Mouse (Mus musculus): ENCODE measurements at regions not wholly inside any gene's neighbourhood (a gene's known extent, or its start where the extent isn't known, plus 50 kb on each side); places are given as distances from the start of the nearest gene placed in this dataset.
"Not testable (repeated sequence)": the region's sequence is repeated elsewhere in the genome, so short reads cannot be mapped to it uniquely, and the experiment has no call there.

- DNase-seq (ENCODE audit: low spot score), result no peak
- H3K27me3 ChIP-seq (replicated peaks; ENCODE audit: low read depth, poor library complexity, severe bottlenecking), result no peaks in the 10 kb centered on the region
Measured at GRCm38 (mm10) chr12:92915776-92916175, 1066.8 kb upstream of the Sel1l start.

GRCm38 (mm10) chr12:92915203-92915602 is 1066.2 kb upstream of the Sel1l start:
- H3K27ac ChIP-seq (replicated peaks), result no peak overlapping the region
- no peaks in the 10 kb centered on the region for H3K36me3 ChIP-seq (replicated peaks)
- 81% methylated on average over 1 of the region's 1 CpGs for WGBS
- no peaks in the 10 kb centered on the region for H3K4me1 ChIP-seq
- no peak for DNase-seq (ENCODE audit: low spot score)
- no peaks in the 10 kb centered on the region for H3K27me3 ChIP-seq (replicated peaks; ENCODE audit: low read depth, poor library complexity, severe bottlenecking)
- H3K9me3 ChIP-seq, result no peaks in the 10 kb centered on the region
- H3K4me3 ChIP-seq, result no peak overlapping the region

More at GRCm38 (mm10) chr12:92915776-92916175, 1066.8 kb upstream of the Sel1l start:
- Histone ChIP-seq H3K36me3 (replicated peaks) (no peaks in the 10 kb centered on the region), H3K27ac (replicated peaks) (no peak overlapping the region), H3K4me1 (no peaks in the 10 kb centered on the region), H3K9me3 (no peaks in the 10 kb centered on the region), H3K4me3 (no peak overlapping the region)

- no peak for DNase-seq (ENCODE audit: low spot score)
- no peak overlapping the region for H3K4me3 ChIP-seq
- WGBS, result 89% methylated on average over 2 of the region's 2 CpGs
- H3K27ac ChIP-seq (replicated peaks), result no peak overlapping the region
- H3K36me3 ChIP-seq (replicated peaks), result no peaks in the 10 kb centered on the region
- H3K4me1 ChIP-seq, result no peaks in the 10 kb centered on the region
- no peaks in the 10 kb centered on the region for H3K9me3 ChIP-seq
- no peaks in the 10 kb centered on the region for H3K27me3 ChIP-seq (replicated peaks; ENCODE audit: low read depth, poor library complexity, severe bottlenecking)
Measured at GRCm38 (mm10) chr12:92904382-92904781, 1055.4 kb upstream of the Sel1l start.

GRCm38 (mm10) chr12:92892315-92892714 is 1043.4 kb upstream of the Sel1l start:
- H3K27me3 ChIP-seq (replicated peaks; ENCODE audit: low read depth, poor library complexity, severe bottlenecking), result no peaks in the 10 kb centered on the region
- no peaks in the 10 kb centered on the region for H3K36me3 ChIP-seq (replicated peaks)
- H3K27ac ChIP-seq (replicated peaks), result no peak overlapping the region
- WGBS, result 82% methylated on average over 9 of the region's 9 CpGs
- no peak for DNase-seq (ENCODE audit: low spot score)
- H3K9me3 ChIP-seq, result peaks cover 2% of the 10 kb centered on the region; the same call in 1 of the 2 replicates
- H3K4me1 ChIP-seq, result no peaks in the 10 kb centered on the region
- H3K4me3 ChIP-seq, result no peak overlapping the region

- not testable (repeated sequence) for H3K9me3 ChIP-seq; H3K27ac ChIP-seq (replicated peaks); H3K27me3 ChIP-seq (replicated peaks; ENCODE audit: low read depth, poor library complexity, severe bottlenecking); H3K4me1 ChIP-seq; H3K36me3 ChIP-seq (replicated peaks); DNase-seq (ENCODE audit: low spot score); H3K4me3 ChIP-seq
- no CpG with 5 or more reads among the region's 8 CpGs for WGBS
Measured at GRCm38 (mm10) chr12:92891663-92892062, 1042.7 kb upstream of the Sel1l start.

- H3K4me1 ChIP-seq; DNase-seq (ENCODE audit: low spot score); H3K27me3 ChIP-seq (replicated peaks; ENCODE audit: low read depth, poor library complexity, severe bottlenecking); H3K27ac ChIP-seq (replicated peaks); H3K4me3 ChIP-seq; H3K9me3 ChIP-seq; H3K36me3 ChIP-seq (replicated peaks): not testable (repeated sequence)
- WGBS, result over 99% methylated on average over 5 of the region's 9 CpGs
Measured at GRCm38 (mm10) chr12:92891126-92891525, 1042.2 kb upstream of the Sel1l start.

- H3K27me3 ChIP-seq (replicated peaks; ENCODE audit: low read depth, poor library complexity, severe bottlenecking), result no peaks in the 10 kb centered on the region
- DNase-seq (ENCODE audit: low spot score), result no peak
- 93% methylated on average over 3 of the region's 3 CpGs for WGBS
- H3K9me3 ChIP-seq, result peaks cover 10% of the 10 kb centered on the region; the same call in 1 of the 2 replicates
- no peaks in the 10 kb centered on the region for H3K4me1 ChIP-seq
- H3K36me3 ChIP-seq (replicated peaks), result no peaks in the 10 kb centered on the region
- no peak overlapping the region for H3K27ac ChIP-seq (replicated peaks)
- no peak overlapping the region for H3K4me3 ChIP-seq
Measured at GRCm38 (mm10) chr12:92887747-92888146, 1038.8 kb upstream of the Sel1l start.

- 94% methylated on average over 20 of the region's 20 CpGs for WGBS
Measured at GRCm38 (mm10) chr12:92886394-92887075, 1037.6 kb upstream of the Sel1l start.

GRCm38 (mm10) chr12:92884014-92884413 is 1035.1 kb upstream of the Sel1l start:
- WGBS, result 91% methylated on average over 2 of the region's 2 CpGs
- not testable (repeated sequence) for H3K27me3 ChIP-seq (replicated peaks; ENCODE audit: low read depth, poor library complexity, severe bottlenecking)

More at GRCm38 (mm10) chr12:92886394-92887075, 1037.6 kb upstream of the Sel1l start:
- not testable (repeated sequence) for H3K9me3 ChIP-seq; H3K27me3 ChIP-seq (replicated peaks; ENCODE audit: low read depth, poor library complexity, severe bottlenecking); H3K27ac ChIP-seq (replicated peaks); DNase-seq (ENCODE audit: low spot score); H3K4me1 ChIP-seq; H3K36me3 ChIP-seq (replicated peaks); H3K4me3 ChIP-seq

GRCm38 (mm10) chr12:92883091-92883490 is 1034.1 kb upstream of the Sel1l start:
- H3K4me1 ChIP-seq; H3K27me3 ChIP-seq (replicated peaks; ENCODE audit: low read depth, poor library complexity, severe bottlenecking); H3K9me3 ChIP-seq; DNase-seq (ENCODE audit: low spot score); H3K4me3 ChIP-seq; H3K27ac ChIP-seq (replicated peaks); H3K36me3 ChIP-seq (replicated peaks): not testable (repeated sequence)
- no CpG with 5 or more reads among the region's 8 CpGs for WGBS

More at GRCm38 (mm10) chr12:92884014-92884413, 1035.1 kb upstream of the Sel1l start:
- not testable (repeated sequence) for H3K36me3 ChIP-seq (replicated peaks); DNase-seq (ENCODE audit: low spot score); H3K4me3 ChIP-seq; H3K4me1 ChIP-seq; H3K27ac ChIP-seq (replicated peaks); H3K9me3 ChIP-seq

GRCm38 (mm10) chr12:92882540-92882939 is 1033.6 kb upstream of the Sel1l start:
- H3K27ac ChIP-seq (replicated peaks); H3K36me3 ChIP-seq (replicated peaks); H3K4me1 ChIP-seq; DNase-seq (ENCODE audit: low spot score); H3K9me3 ChIP-seq; H3K27me3 ChIP-seq (replicated peaks; ENCODE audit: low read depth, poor library complexity, severe bottlenecking); H3K4me3 ChIP-seq: not testable (repeated sequence)
- WGBS, result 82% methylated on average over 10 of the region's 11 CpGs

GRCm38 (mm10) chr12:92873602-92874001 is 1024.6 kb upstream of the Sel1l start:
- Histone ChIP-seq H3K27ac (replicated peaks) (no peak overlapping the region), H3K4me3 (no peak overlapping the region), H3K36me3 (replicated peaks) (no peaks in the 10 kb centered on the region), H3K4me1 (no peaks in the 10 kb centered on the region), H3K27me3 (replicated peaks; ENCODE audit: low read depth, poor library complexity, severe bottlenecking) (no peaks in the 10 kb centered on the region), H3K9me3 (no peaks in the 10 kb centered on the region)
- WGBS, result 91% methylated on average over 3 of the region's 3 CpGs
- DNase-seq (ENCODE audit: low spot score), result no peak

GRCm38 (mm10) chr12:92869336-92869735 is 1020.4 kb upstream of the Sel1l start:
- Histone ChIP-seq H3K9me3 (no peaks in the 10 kb centered on the region), H3K27me3 (replicated peaks; ENCODE audit: low read depth, poor library complexity, severe bottlenecking) (no peaks in the 10 kb centered on the region), H3K4me1 (no peaks in the 10 kb centered on the region), H3K4me3 (no peak overlapping the region), H3K36me3 (replicated peaks) (no peaks in the 10 kb centered on the region), H3K27ac (replicated peaks) (no peak overlapping the region)
- no peak for DNase-seq (ENCODE audit: low spot score)
- WGBS, result 86% methylated on average over 3 of the region's 3 CpGs

Data from embryonic facial prominence, embryonic 10.5 days (tissue).